Mouse (Mus musculus): ENCODE results near the gene Ngb. TPM values are rescaled to one million over a fixed set of nuclear protein-coding genes. Genes with fewer than 3 reads are reported as not detected.

The Ngb gene
- polyA plus RNA-seq, 1 experiment from 2014 or later = not detected

GRCm38 (mm10) chr12:87052661-87053321 lies 49.5 kb downstream of the Ngb start:
- Histone ChIP-seq H3K36me3 (ENCODE audit: control insufficient read depth, insufficient read depth) (no peaks in the 10 kb centered on the region), H3K27ac (ENCODE audit: low read length) (no peak overlapping the region), H3K9ac (ENCODE audit: low read depth, low read length) (no peak overlapping the region), H3K9me3 (replicated peaks; ENCODE audit: control insufficient read depth, low read length) (no peaks in the 10 kb centered on the region), H3K4me1 (ENCODE audit: control insufficient read depth, low read depth, low read length) (no peaks in the 10 kb centered on the region), H3K4me3 (ENCODE audit: low read depth, low read length) (no peak overlapping the region), H3K27me3 (ENCODE audit: control insufficient read depth, insufficient read depth, low read depth, low read length) (no peaks in the 10 kb centered on the region), H3K4me2 (ENCODE audit: low read depth, low read length) (no peak overlapping the region)
- WGBS (ENCODE audit: insufficient replicate concordance) = 23% methylated on average over 15 of the region's 16 CpGs
- ATAC-seq (ENCODE audit: low read depth) = no peak

DNA sequence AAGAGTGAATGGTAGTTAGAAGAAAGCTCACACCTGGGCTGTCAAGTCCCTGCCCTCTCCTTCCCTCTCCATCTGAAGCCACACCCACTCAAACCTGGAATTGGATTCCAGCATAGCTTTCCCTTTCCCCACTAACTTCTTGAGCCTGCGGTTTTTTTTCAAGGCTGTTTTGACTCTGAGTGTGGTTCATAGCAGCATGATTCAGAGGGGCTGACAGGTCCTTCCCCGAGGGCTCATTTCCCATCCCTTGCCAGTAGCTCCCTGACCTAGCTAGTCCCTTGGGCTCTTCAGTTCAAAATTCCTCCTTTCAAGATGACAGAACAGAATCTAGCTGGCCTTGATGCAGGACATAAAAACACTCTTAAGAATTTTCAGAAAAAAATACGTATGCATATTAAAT lies 54.8 kb downstream of the Ngb start:
- H3K9me3 ChIP-seq (replicated peaks; ENCODE audit: control insufficient read depth, low read length) = no peaks in the 10 kb centered on the region
- no peak for ATAC-seq (ENCODE audit: low read depth)
- WGBS (ENCODE audit: insufficient replicate concordance) = 33% methylated on average over 3 of the region's 3 CpGs
- H3K4me3 ChIP-seq (ENCODE audit: low read depth, low read length) = no peak overlapping the region
- no peaks in the 10 kb centered on the region for H3K36me3 ChIP-seq (ENCODE audit: control insufficient read depth, insufficient read depth)
- H3K27me3 ChIP-seq (ENCODE audit: control insufficient read depth, insufficient read depth, low read depth, low read length) = no peaks in the 10 kb centered on the region
- H3K9ac ChIP-seq (ENCODE audit: low read depth, low read length) = no peak overlapping the region
- H3K4me2 ChIP-seq (ENCODE audit: low read depth, low read length) = no peak overlapping the region
- no peaks in the 10 kb centered on the region for H3K4me1 ChIP-seq (ENCODE audit: control insufficient read depth, low read depth, low read length)
- no peak overlapping the region for H3K27ac ChIP-seq (ENCODE audit: low read length)

Other genes starting within 250 kb of the Ngb start
- 1.8 and 2.3 TPM in 2 replicates for gene Irf2bpl, start 217.7 kb downstream of the Ngb start, polyA plus RNA-seq (2015; fragmentation: Nextera tagmentation; extraction: Ambion mirVana)
- 7.8 and 7.9 TPM in 2 replicates for gene Cipc, start 155.5 kb downstream of the Ngb start, polyA plus RNA-seq (2015; fragmentation: Nextera tagmentation; extraction: Ambion mirVana)
- gene Zdhhc22, start 112.1 kb downstream of the Ngb start, polyA plus RNA-seq (2015; fragmentation: Nextera tagmentation; extraction: Ambion mirVana) = not detected in 2 replicates
- gene Tmem63c, start 81.2 kb downstream of the Ngb start, polyA plus RNA-seq (2015; fragmentation: Nextera tagmentation; extraction: Ambion mirVana) = not detected in 2 replicates
- gene Gstz1, start 44.6 kb upstream of the Ngb start, polyA plus RNA-seq (2015; fragmentation: Nextera tagmentation; extraction: Ambion mirVana) = 105 and 124 TPM in 2 replicates
- 3.8 and 4.0 TPM in 2 replicates for gene Pomt2, start 45.4 kb upstream of the Ngb start, polyA plus RNA-seq (2015; fragmentation: Nextera tagmentation; extraction: Ambion mirVana)
- gene Samd15, start 97.2 kb upstream of the Ngb start, polyA plus RNA-seq (2015; fragmentation: Nextera tagmentation; extraction: Ambion mirVana) = 6.1 and 7.7 TPM in 2 replicates
- gene Tmed8, start 97.9 kb upstream of the Ngb start, polyA plus RNA-seq (2015; fragmentation: Nextera tagmentation; extraction: Ambion mirVana) = 0.40 and 0.41 TPM in 2 replicates
- 0.25 and 0.29 TPM in 2 replicates for gene Noxred1, start 136.2 kb upstream of the Ngb start, polyA plus RNA-seq (2015; fragmentation: Nextera tagmentation; extraction: Ambion mirVana)
- 9.8 and 10.2 TPM in 2 replicates for gene Vipas39, start 163.7 kb upstream of the Ngb start, polyA plus RNA-seq (2015; fragmentation: Nextera tagmentation; extraction: Ambion mirVana)
- 108 and 119 TPM in 2 replicates for gene Ahsa1, start 163.9 kb upstream of the Ngb start, polyA plus RNA-seq (2015; fragmentation: Nextera tagmentation; extraction: Ambion mirVana)
- 0.13 and 0.16 TPM in 2 replicates for gene Ism2, start 197.2 kb upstream of the Ngb start, polyA plus RNA-seq (2015; fragmentation: Nextera tagmentation; extraction: Ambion mirVana)

All from liver, embryonic 16.5 days (tissue).